Mouse (Mus musculus) lung, embryonic 14.5 days (tissue): ENCODE data around the gene Cdk17. TPM values are rescaled to one million over a fixed set of nuclear protein-coding genes. Genes with fewer than 3 reads are reported as not detected.
A peak's percentile ranks its signal among the peaks of the same experiment; 100 is the strongest.

Source experiments
- ATAC-seq: fragments of 200-750 bp; cut with Nextera tagmentation; 2 replicates; pipeline ENCODE4 v1.8.0; 2017; ENCODE audit warnings: mild to moderate bottlenecking, moderate TSS enrichment, moderate library complexity; ENCODE audit not compliant: insufficient read depth
- DNase-seq: peaks from one replicate; pipeline ENCODE4 v3.0.0-alpha.2; 2015
- H3K27ac ChIP-seq: fragments of 300-500 bp; sonication (generic); 2 replicates; pipeline ENCODE4 v1.5.1; 2014; ENCODE audit warnings: low read depth, mild to moderate bottlenecking, moderate library complexity
- H3K27me3 ChIP-seq: fragments of 300-500 bp; sonication (generic); 2 replicates; pipeline ENCODE4 v1.6.1; 2014; ENCODE audit warnings: low read length, control low read depth; ENCODE audit not compliant: insufficient read depth
- H3K36me3 ChIP-seq: fragments of 300-500 bp; sonication (generic); 2 replicates; pipeline ENCODE4 v1.6.1; 2014; ENCODE audit warnings: control low read depth; ENCODE audit not compliant: insufficient read depth
- H3K4me1 ChIP-seq: fragments of 300-500 bp; sonication (generic); 2 replicates; pipeline ENCODE4 v1.6.1; 2014; ENCODE audit warnings: antibody characterized with exemption, control low read depth; ENCODE audit not compliant: insufficient read depth
- H3K4me2 ChIP-seq: fragments of 300-500 bp; sonication (generic); 2 replicates; pipeline ENCODE4 v1.6.1; 2014; ENCODE audit warnings: mild to moderate bottlenecking
- H3K4me3 ChIP-seq: fragments of 300-500 bp; sonication (generic); 2 replicates; pipeline ENCODE4 v1.5.1; 2014; ENCODE audit warnings: low read depth, low read length
- H3K9ac ChIP-seq: fragments of 300-500 bp; sonication (generic); 2 replicates; pipeline ENCODE4 v1.6.1; 2014
- H3K9me3 ChIP-seq: fragments of 300-500 bp; sonication (generic); 2 replicates; pipeline ENCODE4 v1.6.1; 2016; ENCODE audit warnings: low read depth, low read length, control low read depth
- CTCF ChIP-seq: IDR thresholded peaks from 2 replicates; pipeline ENCODE4 v1.5.1; 2016; ENCODE audit warnings: antibody characterized with exemption, low read depth
- WGBS: fragments of 180-500 bp; shearing (Covaris S2); extraction: QIAGEN DNeasy Blood & Tissue Kit; methylation state at CpG from one replicate; pipeline ENCODE4 v1.1.7; 2014; 5-methylcytosine and 5-hydroxymethylcytosine counted together
- polyA plus RNA-seq: library from polyadenylated mRNA; unstranded; fragments of >200 nt; fragmentation: Nextera tagmentation; extraction: Ambion mirVana; gene quantifications from 2 replicates; pipeline ENCODE4 v1.2.1, GENCODE M21; 2014

Cdk17 gene
- polyA plus RNA-seq, 1 experiment from 2014 or later: 25.9 TPM

DNA sequence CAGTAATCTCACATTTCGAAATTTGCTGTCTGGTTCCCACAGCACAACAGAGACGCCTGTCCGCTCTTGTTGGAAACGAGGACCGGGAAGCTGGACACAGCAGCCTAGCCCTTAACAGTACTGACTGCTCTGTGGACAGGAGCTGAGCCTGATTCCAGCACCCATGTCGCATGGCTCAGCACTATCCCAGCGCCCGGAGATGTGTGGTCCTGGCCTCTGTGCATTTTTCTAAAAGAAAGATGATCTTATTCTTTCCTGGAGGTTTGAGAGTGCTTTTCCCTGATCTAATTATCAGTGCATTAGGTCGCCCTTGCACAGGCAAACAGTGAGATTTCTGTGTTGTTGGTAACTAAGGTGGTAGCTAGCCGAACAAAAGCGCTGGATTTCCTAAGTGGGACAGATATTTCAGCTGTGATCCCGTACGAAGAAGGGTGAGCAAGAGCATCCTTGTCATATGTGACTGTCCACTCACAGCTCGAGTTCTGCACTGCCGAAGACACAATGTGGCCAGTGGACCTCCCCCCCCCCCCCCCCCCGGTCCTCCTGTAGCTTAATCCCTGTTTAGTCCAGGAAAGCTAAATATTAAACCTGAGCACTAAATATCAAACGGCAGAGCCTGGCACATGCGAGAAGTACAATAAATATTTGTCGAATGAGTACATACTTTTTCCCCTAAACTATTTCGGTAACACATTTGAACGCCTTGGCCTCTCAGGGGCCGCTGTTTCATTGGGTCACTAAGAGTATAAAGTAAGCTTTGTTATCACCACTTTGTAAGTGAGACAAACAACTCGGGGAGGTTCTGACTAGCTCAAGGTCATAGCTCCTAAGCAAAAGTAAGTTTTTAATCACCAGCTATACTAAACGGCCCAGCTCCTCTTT, 90.0 kb downstream of the Cdk17 start:
- H3K9ac ChIP-seq: no peak overlapping the region
- no peak for TF ChIP-seq CTCF
- H3K4me3 ChIP-seq: no peak overlapping the region
- DNase-seq (no peak), ATAC-seq (no peak)
- no peaks in the 10 kb centered on the region for H3K4me1 ChIP-seq
- WGBS: 53% methylated on average over 24 of the region's 24 CpGs
- no peak overlapping the region for H3K4me2 ChIP-seq
- no peaks in the 10 kb centered on the region for H3K27me3 ChIP-seq
- peaks cover 73% of the 10 kb centered on the region for H3K36me3 ChIP-seq
- H3K9me3 ChIP-seq: no peaks in the 10 kb centered on the region
- H3K27ac ChIP-seq: peak overlapping the region; percentile 10; the same call in 1 of the 2 replicates

GRCm38 (mm10) chr10:93251426-93251825, 90.8 kb downstream of the Cdk17 start:
- no peak for DNase-seq
- Histone ChIP-seq H3K9me3 (no peaks in the 10 kb centered on the region), H3K27me3 (no peaks in the 10 kb centered on the region), H3K4me2 (no peak overlapping the region), H3K4me3 (no peak overlapping the region), H3K27ac (no peak overlapping the region), H3K9ac (no peak overlapping the region), H3K36me3 (peaks cover 72% of the 10 kb centered on the region), H3K4me1 (no peaks in the 10 kb centered on the region)
- WGBS: 77% methylated on average over 8 of the region's 8 CpGs
- no peak for TF ChIP-seq CTCF
- ATAC-seq: no peak

- Histone ChIP-seq H3K9me3 (no peaks in the 10 kb centered on the region), H3K4me1 (no peaks in the 10 kb centered on the region), H3K9ac (no peak overlapping the region), H3K36me3 (peaks cover 66% of the 10 kb centered on the region), H3K27ac (no peak overlapping the region), H3K4me3 (no peak overlapping the region), H3K27me3 (no peaks in the 10 kb centered on the region), H3K4me2 (no peak overlapping the region)
- TF ChIP-seq CTCF: no peak
- no peak for ATAC-seq
- no peak for DNase-seq
- 96% methylated on average over 2 of the region's 2 CpGs for WGBS
These were observed 92.0 kb downstream of the Cdk17 start for GRCm38 (mm10) chr10:93252661-93253060.

GRCm38 (mm10) chr10:93253156-93253555, 92.5 kb downstream of the Cdk17 start:
- no peak for TF ChIP-seq CTCF
- ATAC-seq (no peak), DNase-seq (no peak)
- Histone ChIP-seq H3K27me3 (no peaks in the 10 kb centered on the region), H3K36me3 (peaks cover 61% of the 10 kb centered on the region), H3K9me3 (no peaks in the 10 kb centered on the region), H3K9ac (no peak overlapping the region), H3K4me3 (no peak overlapping the region), H3K4me1 (no peaks in the 10 kb centered on the region), H3K27ac (no peak overlapping the region), H3K4me2 (no peak overlapping the region)
- 86% methylated on average over 6 of the region's 6 CpGs for WGBS

- no peak for TF ChIP-seq CTCF
- H3K4me2 ChIP-seq: no peak overlapping the region
- H3K27ac ChIP-seq: no peak overlapping the region
- H3K27me3 ChIP-seq: no peaks in the 10 kb centered on the region
- no peaks in the 10 kb centered on the region for H3K4me1 ChIP-seq
- H3K9ac ChIP-seq: no peak overlapping the region
- DNase-seq: no peak
- WGBS: 53% methylated on average over 13 of the region's 13 CpGs
- peaks cover 54% of the 10 kb centered on the region for H3K36me3 ChIP-seq
- no peak for ATAC-seq
- no peaks in the 10 kb centered on the region for H3K9me3 ChIP-seq
- H3K4me3 ChIP-seq: no peak overlapping the region
These were observed 94.6 kb downstream of the Cdk17 start for GRCm38 (mm10) chr10:93255294-93255693.

GRCm38 (mm10) chr10:93259826-93260225, 99.2 kb downstream of the Cdk17 start:
- no peak for ATAC-seq
- 72% methylated on average over 5 of the region's 5 CpGs for WGBS
- Histone ChIP-seq H3K4me1 (no peaks in the 10 kb centered on the region), H3K9ac (no peak overlapping the region), H3K4me2 (no peak overlapping the region), H3K27me3 (no peaks in the 10 kb centered on the region), H3K36me3 (peaks cover 51% of the 10 kb centered on the region), H3K27ac (no peak overlapping the region), H3K4me3 (no peak overlapping the region), H3K9me3 (no peaks in the 10 kb centered on the region)
- TF ChIP-seq CTCF: no peak
- DNase-seq: no peak

DNA sequence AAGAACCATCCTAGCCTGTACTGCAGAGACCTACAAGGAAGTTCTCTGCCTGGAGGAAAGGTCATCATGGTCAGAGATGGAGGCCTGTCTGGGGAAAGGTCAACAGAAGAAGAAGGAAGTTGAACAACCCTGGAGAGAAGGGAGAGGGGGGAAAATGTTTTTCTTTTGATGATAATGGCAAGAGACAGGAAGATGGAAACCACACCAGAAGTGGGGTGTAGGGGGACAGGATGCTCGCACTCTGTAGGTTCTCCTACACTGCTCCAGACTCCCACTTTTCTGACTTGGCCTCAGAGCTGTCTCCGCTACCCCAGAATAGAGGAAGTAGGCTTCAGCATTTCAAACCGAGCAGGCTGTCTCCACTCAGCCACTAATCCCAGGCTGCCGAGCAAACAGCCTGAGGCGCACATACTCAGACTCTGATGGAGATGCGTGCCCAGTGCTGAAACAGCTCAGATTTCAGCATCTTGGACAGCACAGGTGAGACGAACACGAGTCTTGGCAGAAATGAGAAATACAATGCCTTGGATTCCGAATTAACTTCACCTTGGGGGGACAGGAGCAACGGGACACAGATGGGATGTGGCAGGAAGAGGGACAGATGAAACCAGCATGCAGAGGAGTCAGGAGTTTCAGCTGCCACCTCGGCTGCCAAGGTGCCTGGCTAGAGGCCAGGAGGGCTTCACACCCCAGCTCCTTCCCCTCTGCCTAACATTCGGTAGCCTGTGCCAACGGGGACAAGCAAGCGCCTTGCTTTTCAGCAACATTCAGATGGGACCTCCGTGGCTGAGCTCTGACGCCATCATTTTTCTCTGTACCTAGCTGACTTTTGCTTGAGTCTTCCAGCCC, 100.7 kb downstream of the Cdk17 start:
- 27% methylated on average over 16 of the region's 16 CpGs for WGBS
- Histone ChIP-seq H3K9ac (no peak overlapping the region), H3K4me1 (no peaks in the 10 kb centered on the region), H3K9me3 (no peaks in the 10 kb centered on the region), H3K4me2 (peak overlapping the region; percentile 35), H3K27ac (peak overlapping the region; percentile 3; the same call in 1 of the 2 replicates), H3K4me3 (no peak overlapping the region), H3K36me3 (peaks cover 53% of the 10 kb centered on the region), H3K27me3 (no peaks in the 10 kb centered on the region)
- peak; percentile 21; the same call in 1 of the 2 replicates for ATAC-seq
- peak; percentile 50 for DNase-seq
- no peak for TF ChIP-seq CTCF
